Mouse (Mus musculus) CD4-positive naive resting alpha-beta T cell, adult 57 days (primary cell): ENCODE data around the gene Arntl. TPM values are rescaled to one million over a fixed set of nuclear protein-coding genes. Genes with fewer than 3 reads are reported as not detected.

ENCODE experiments used
- total RNA-seq: library from RNA; stranded (reverse); gene quantifications from one replicate; pipeline ENCODE4 v1.2.4, GENCODE M21; 2023

Arntl gene
- total RNA-seq = 30.3 TPM

GRCm38 (mm10) chr7:113206644-113207470, at the start of gene Arntl:
Gene Arntl (plus strand): TSS chr7:113207465.

Other genes with a start within 250 kb of the Arntl start
- 17.4 TPM for gene Btbd10, start 161.9 kb downstream of the Arntl start, total RNA-seq
- gene Pth, start 181.1 kb downstream of the Arntl start, total RNA-seq = not detected